Mouse (Mus musculus) kidney, embryonic 15.5 days (tissue): ENCODE measurements around the gene AU018091. TPM values are rescaled to one million over a fixed set of nuclear protein-coding genes. Genes with fewer than 3 reads are reported as not detected.

Experiments
- ATAC-seq: fragments of 200-750 bp; cut with Nextera tagmentation; replicated peaks from 2 replicates; pipeline ENCODE4 v1.8.0; 2017; ENCODE audit warnings: moderate TSS enrichment; ENCODE audit not compliant: low FRiP score
- H3K27ac ChIP-seq: fragments of 300-500 bp; sonication (generic); 2 replicates; pipeline ENCODE4 v1.5.1; 2015; ENCODE audit warnings: mild to moderate bottlenecking, inconsistent platforms
- H3K27me3 ChIP-seq: fragments of 300-500 bp; sonication (generic); 2 replicates; pipeline ENCODE4 v1.6.1; 2015; ENCODE audit warnings: inconsistent platforms
- H3K36me3 ChIP-seq: fragments of 300-500 bp; sonication (generic); 2 replicates; pipeline ENCODE4 v1.6.1; 2015; ENCODE audit warnings: inconsistent platforms
- H3K4me1 ChIP-seq: fragments of 300-500 bp; sonication (generic); 2 replicates; pipeline ENCODE4 v1.6.1; 2015; ENCODE audit warnings: inconsistent platforms
- H3K4me2 ChIP-seq: fragments of 300-500 bp; sonication (generic); 2 replicates; pipeline ENCODE4 v1.6.1; 2015; ENCODE audit warnings: moderate library complexity, mild to moderate bottlenecking, inconsistent platforms
- H3K4me3 ChIP-seq: fragments of 300-500 bp; sonication (generic); replicated peaks from 2 replicates; pipeline ENCODE4 v1.5.1; 2015; ENCODE audit warnings: mild to moderate bottlenecking, inconsistent platforms
- H3K9ac ChIP-seq: fragments of 300-500 bp; sonication (generic); 2 replicates; pipeline ENCODE4 v1.6.1; 2015; ENCODE audit warnings: mild to moderate bottlenecking, inconsistent platforms
- H3K9me3 ChIP-seq: fragments of 300-500 bp; sonication (generic); replicated peaks from 2 replicates; pipeline ENCODE4 v1.6.1; 2016; ENCODE audit warnings: inconsistent platforms
- WGBS: fragments of 180-500 bp; shearing (Covaris S2); methylation state at CpG from one replicate; pipeline ENCODE4 v1.1.7; 2015; ENCODE audit warnings: mixed read lengths; 5-methylcytosine and 5-hydroxymethylcytosine counted together
- polyA plus RNA-seq: library from polyadenylated mRNA; unstranded; fragments of >200 nt; fragmentation: Nextera tagmentation; extraction: Ambion mirVana; gene quantifications from 2 replicates; pipeline ENCODE4 v1.2.1, GENCODE M21; 2015

The AU018091 gene
- not detected in 2 replicates for polyA plus RNA-seq

DNA sequence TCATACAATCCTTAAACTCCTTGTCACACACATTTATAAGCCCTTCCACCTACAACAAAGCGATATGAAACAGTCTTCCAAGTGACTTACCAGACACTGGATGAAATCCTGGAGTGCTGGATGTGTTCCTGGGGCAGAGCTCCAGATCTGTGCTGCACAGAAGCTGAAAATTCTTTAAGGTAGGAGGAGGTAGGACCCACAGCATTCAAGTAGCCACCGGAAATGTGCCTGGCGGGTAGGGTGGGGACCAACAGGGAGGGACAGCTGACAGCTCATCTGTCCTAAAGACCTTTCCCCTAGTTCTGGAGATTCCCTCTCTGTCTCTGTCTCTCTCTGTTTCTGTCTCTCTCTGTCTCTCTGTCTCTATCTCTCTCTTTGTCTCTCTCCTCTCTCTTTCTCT, at the start of gene AU018091:
Gene AU018091 (minus strand): TSS at position 279 of the 400 bp plus-strand sequence.
- Histone ChIP-seq H3K9ac (no peak within 1 kb of the TSS), H3K27ac (no peak within 1 kb of the TSS), H3K4me1 (no peaks in the 10 kb centered on the region), H3K36me3 (no peaks in the 10 kb centered on the region), H3K27me3 (no peaks in the 10 kb centered on the region), H3K4me3 (no peak within 1 kb of the TSS), H3K9me3 (no peaks in the 10 kb centered on the region), H3K4me2 (no peak within 1 kb of the TSS)
- WGBS = 82% methylated on average over 3 of the region's 3 CpGs
- no peak for ATAC-seq

DNA sequence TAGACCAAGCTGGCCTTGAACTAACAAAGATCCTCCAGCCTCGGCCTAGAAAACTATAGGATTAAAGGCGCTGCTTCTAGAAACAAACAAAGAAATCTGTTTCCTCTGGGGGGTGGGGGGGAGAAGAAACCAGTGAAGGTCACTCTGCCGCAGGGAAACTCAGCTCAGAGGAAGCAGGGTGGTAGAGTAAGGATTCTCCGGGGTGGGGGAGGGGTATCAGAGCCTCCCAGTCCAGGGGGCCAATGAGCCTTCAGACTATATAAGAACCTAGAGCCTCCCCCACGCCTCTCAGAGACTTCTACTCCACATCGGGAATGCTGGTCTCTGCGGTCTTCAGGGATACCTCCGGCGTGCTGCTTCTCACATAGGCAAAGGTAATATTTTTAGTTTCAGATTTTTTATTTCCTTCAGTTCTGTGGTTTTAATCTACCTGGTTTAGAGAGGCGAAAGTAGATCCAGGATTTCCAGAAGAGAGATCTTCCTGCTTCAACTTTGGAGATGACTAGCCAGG, 48.6 kb upstream of the AU018091 start:
- no peak overlapping the region for H3K4me2 ChIP-seq
- H3K27me3 ChIP-seq = peaks cover 40% of the 10 kb centered on the region
- no peak overlapping the region for H3K27ac ChIP-seq
- no peaks in the 10 kb centered on the region for H3K4me1 ChIP-seq
- WGBS = 14% methylated on average over 10 of the region's 10 CpGs
- no peak overlapping the region for H3K9ac ChIP-seq
- H3K4me3 ChIP-seq = no peak overlapping the region
- ATAC-seq = no peak
- no peaks in the 10 kb centered on the region for H3K9me3 ChIP-seq
- no peaks in the 10 kb centered on the region for H3K36me3 ChIP-seq

DNA sequence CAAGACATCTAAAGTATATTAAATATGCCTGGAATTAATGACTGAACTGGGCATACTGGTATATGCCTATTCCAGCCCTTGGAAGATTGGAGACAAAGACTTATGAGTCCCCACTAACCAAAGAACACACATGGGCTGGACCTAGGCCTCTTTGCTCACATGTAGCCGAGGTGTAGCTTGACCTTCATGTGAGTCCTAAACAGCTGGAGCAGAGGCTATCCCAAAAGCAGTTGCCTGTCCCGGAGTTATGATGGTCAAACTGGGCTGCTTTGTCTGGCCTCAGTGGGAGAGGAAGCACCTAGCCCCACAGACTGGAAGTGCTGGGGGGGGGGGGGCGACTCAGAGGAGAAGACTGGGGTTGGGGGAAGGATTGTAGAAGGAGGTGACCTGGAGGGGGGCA, 47.3 kb upstream of the AU018091 start:
- Histone ChIP-seq H3K36me3 (no peaks in the 10 kb centered on the region), H3K9me3 (no peaks in the 10 kb centered on the region), H3K4me1 (no peaks in the 10 kb centered on the region), H3K4me2 (no peak overlapping the region), H3K9ac (no peak overlapping the region), H3K27ac (no peak overlapping the region), H3K27me3 (peaks cover 37% of the 10 kb centered on the region), H3K4me3 (no peak overlapping the region)
- ATAC-seq = no peak
- whole genome bisulfite sequencing = 89% methylated on average over 2 of the region's 3 CpGs

- Histone ChIP-seq H3K4me2 (no peak overlapping the region), H3K4me1 (no peaks in the 10 kb centered on the region), H3K9ac (no peak overlapping the region), H3K27me3 (peaks cover 12% of the 10 kb centered on the region), H3K9me3 (no peaks in the 10 kb centered on the region), H3K36me3 (no peaks in the 10 kb centered on the region), H3K27ac (no peak overlapping the region), H3K4me3 (no peak overlapping the region)
- 15% methylated on average over 3 of the region's 3 CpGs for WGBS
- no peak for ATAC-seq
Measured at GRCm38 (mm10) chr7:3213557-3213956, 44.6 kb upstream of the AU018091 start.

DNA sequence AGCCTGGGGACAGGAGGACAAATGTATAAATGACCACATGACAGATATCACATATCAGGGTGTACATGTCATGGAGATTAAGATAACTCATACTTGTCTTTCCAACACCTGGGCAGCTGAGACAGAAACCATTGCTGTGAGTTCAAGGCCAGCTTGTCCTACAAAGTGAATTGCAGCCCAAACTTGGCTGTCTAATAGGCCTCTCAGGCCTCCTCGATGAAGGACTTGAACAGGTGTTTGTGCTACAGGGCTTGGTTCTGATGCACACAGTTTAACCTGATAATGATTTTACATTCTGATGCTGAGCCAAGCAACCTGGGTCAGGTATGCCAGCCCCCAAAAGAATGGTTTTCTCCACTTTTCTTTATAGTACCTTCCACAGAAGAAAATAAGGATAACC, 44.2 kb upstream of the AU018091 start:
- WGBS = 33% methylated on average over 1 of the region's 1 CpGs
- H3K9me3 ChIP-seq = no peaks in the 10 kb centered on the region
- no peak for ATAC-seq
- no peak overlapping the region for H3K4me2 ChIP-seq
- no peaks in the 10 kb centered on the region for H3K36me3 ChIP-seq
- H3K4me1 ChIP-seq = no peaks in the 10 kb centered on the region
- no peak overlapping the region for H3K4me3 ChIP-seq
- H3K9ac ChIP-seq = no peak overlapping the region
- H3K27ac ChIP-seq = no peak overlapping the region
- H3K27me3 ChIP-seq = peaks cover 8% of the 10 kb centered on the region

DNA sequence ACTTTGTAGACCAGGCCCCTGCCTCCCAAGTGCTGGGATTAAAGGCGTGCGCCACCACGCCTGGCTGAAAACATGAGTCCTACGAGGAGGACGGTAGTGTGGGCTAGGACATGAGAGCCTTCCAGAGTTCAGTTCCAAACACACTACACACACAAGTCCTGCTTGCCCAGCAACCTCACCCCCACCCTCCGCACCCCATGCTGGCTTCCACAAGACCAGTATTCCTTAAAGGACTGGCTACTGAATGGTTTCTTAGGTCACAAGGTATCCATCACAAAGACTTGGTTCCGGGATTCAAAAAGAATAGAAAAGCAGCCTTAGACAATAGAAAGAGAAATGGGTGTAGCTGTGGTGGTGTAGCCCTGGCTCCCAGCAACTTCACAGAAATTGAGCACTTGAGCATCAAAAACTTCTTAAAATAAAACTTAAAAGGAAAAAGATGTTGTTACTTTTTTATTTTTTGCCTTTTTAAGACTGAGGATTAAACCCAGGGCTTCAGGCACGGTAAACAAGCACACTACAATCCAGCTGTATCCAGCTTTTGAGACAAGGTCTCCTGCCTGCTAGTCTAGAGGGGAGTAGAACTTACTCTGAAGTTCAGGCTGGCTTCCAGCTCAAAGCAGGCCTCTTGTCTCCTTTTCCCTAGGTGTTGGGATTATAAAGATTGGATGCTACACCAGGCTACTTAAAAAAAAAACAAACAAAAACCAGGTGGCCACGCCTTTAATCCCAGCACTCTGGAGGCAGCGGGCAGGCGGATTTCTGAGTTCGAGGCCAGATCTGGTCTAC, 43.2 kb upstream of the AU018091 start:
- no peak overlapping the region for H3K9ac ChIP-seq
- no peak for ATAC-seq
- H3K4me3 ChIP-seq = no peak overlapping the region
- H3K36me3 ChIP-seq = no peaks in the 10 kb centered on the region
- no peaks in the 10 kb centered on the region for H3K27me3 ChIP-seq
- H3K27ac ChIP-seq = no peak overlapping the region
- no peaks in the 10 kb centered on the region for H3K4me1 ChIP-seq
- H3K4me2 ChIP-seq = no peak overlapping the region
- H3K9me3 ChIP-seq = no peaks in the 10 kb centered on the region
- WGBS = 70% methylated on average over 12 of the region's 12 CpGs

DNA sequence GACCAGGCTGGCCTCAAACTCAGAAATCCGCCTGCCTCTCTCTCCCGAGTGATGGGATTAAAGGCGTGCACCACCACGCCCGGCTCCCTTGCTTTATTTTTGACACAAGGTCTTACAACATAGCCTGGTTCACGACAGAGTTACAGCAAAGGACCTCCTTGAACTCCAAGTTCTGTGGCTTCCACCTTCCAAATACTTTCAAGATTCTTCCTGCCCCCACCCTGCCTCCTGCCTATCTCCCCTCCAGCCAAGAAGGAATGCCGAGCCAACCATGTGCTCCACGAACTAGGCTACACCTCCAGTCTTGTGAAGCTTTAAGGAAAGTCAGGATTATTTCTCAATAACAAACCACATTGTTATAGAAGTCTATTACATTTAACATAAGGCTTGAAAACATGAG, 42.5 kb upstream of the AU018091 start:
- Histone ChIP-seq H3K9me3 (no peaks in the 10 kb centered on the region), H3K4me1 (no peaks in the 10 kb centered on the region), H3K36me3 (no peaks in the 10 kb centered on the region), H3K4me3 (no peak overlapping the region), H3K27ac (no peak overlapping the region), H3K9ac (no peak overlapping the region), H3K27me3 (no peaks in the 10 kb centered on the region), H3K4me2 (no peak overlapping the region)
- 82% methylated on average over 8 of the region's 8 CpGs for WGBS
- no peak for ATAC-seq

DNA sequence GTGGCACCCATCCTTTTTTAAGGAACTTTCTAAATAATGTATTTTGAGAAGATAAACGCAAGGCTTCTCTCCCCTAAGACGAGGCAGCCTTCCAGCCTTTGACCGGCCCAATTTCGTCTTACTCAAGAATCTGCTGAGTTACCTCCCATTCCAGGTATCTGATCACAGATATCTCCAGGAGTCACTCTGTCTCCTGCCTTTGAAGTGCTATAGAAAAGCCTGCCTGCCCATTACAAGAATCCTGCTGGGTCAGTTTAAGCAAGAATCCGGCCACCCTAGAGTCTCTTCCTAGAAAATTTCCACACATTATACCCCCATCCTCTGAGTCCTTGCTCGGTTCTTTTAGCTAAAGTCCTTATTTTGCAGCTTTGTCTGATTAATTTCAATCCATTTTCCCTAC, 41.6 kb upstream of the AU018091 start:
- H3K27me3 ChIP-seq = no peaks in the 10 kb centered on the region
- H3K4me2 ChIP-seq = no peak overlapping the region
- no peak overlapping the region for H3K27ac ChIP-seq
- H3K9ac ChIP-seq = no peak overlapping the region
- H3K36me3 ChIP-seq = no peaks in the 10 kb centered on the region
- no peak for ATAC-seq
- no peaks in the 10 kb centered on the region for H3K9me3 ChIP-seq
- 40% methylated on average over 6 of the region's 6 CpGs for WGBS
- no peaks in the 10 kb centered on the region for H3K4me1 ChIP-seq
- no peak overlapping the region for H3K4me3 ChIP-seq

GRCm38 (mm10) chr7:3206520-3206919, 37.5 kb upstream of the AU018091 start:
- 18% methylated on average over 4 of the region's 4 CpGs for WGBS
- Histone ChIP-seq H3K27me3 (no peaks in the 10 kb centered on the region), H3K36me3 (no peaks in the 10 kb centered on the region), H3K4me2 (no peak overlapping the region), H3K9me3 (no peaks in the 10 kb centered on the region), H3K4me3 (no peak overlapping the region), H3K27ac (no peak overlapping the region), H3K9ac (no peak overlapping the region), H3K4me1 (no peaks in the 10 kb centered on the region)
- no peak for ATAC-seq

- H3K27ac ChIP-seq = no peak overlapping the region
- H3K27me3 ChIP-seq = no peaks in the 10 kb centered on the region
- no peaks in the 10 kb centered on the region for H3K9me3 ChIP-seq
- H3K4me1 ChIP-seq = no peaks in the 10 kb centered on the region
- no peaks in the 10 kb centered on the region for H3K36me3 ChIP-seq
- 85% methylated on average over 4 of the region's 4 CpGs for WGBS
- no peak for ATAC-seq
- H3K9ac ChIP-seq = no peak overlapping the region
- no peak overlapping the region for H3K4me3 ChIP-seq
- no peak overlapping the region for H3K4me2 ChIP-seq
Measured at GRCm38 (mm10) chr7:3204628-3205027, 35.6 kb upstream of the AU018091 start.

GRCm38 (mm10) chr7:3203890-3204289, 34.9 kb upstream of the AU018091 start:
- Histone ChIP-seq H3K4me3 (no peak overlapping the region), H3K27me3 (no peaks in the 10 kb centered on the region), H3K9me3 (no peaks in the 10 kb centered on the region), H3K36me3 (no peaks in the 10 kb centered on the region), H3K4me2 (no peak overlapping the region), H3K9ac (no peak overlapping the region), H3K4me1 (no peaks in the 10 kb centered on the region), H3K27ac (no peak overlapping the region)
- WGBS = 9% methylated on average over 3 of the region's 3 CpGs
- ATAC-seq = no peak

GRCm38 (mm10) chr7:3201134-3201705, 32.2 kb upstream of the AU018091 start:
- no peak overlapping the region for H3K9ac ChIP-seq
- H3K4me3 ChIP-seq = no peak overlapping the region
- no peak for ATAC-seq
- H3K36me3 ChIP-seq = no peaks in the 10 kb centered on the region
- no peaks in the 10 kb centered on the region for H3K27me3 ChIP-seq
- H3K4me2 ChIP-seq = no peak overlapping the region
- 24% methylated on average over 12 of the region's 12 CpGs for WGBS
- no peak overlapping the region for H3K27ac ChIP-seq
- H3K9me3 ChIP-seq = no peaks in the 10 kb centered on the region
- no peaks in the 10 kb centered on the region for H3K4me1 ChIP-seq
